Mouse (Mus musculus) cerebellum, postnatal 36 days (tissue): ENCODE measurements around the gene Gm28079.
"Not testable (repeated sequence)": the region's sequence is repeated elsewhere in the genome, so short reads cannot be mapped to it uniquely, and the experiment has no call there.

Experiments
- DNase-seq, 2 experiments: peaks; one replicate each; pipeline ENCODE4 v3.0.0; 2021 to 2022; ENCODE audit warnings: mixed read lengths in 2 of 2

Gene Gm28079

DNA sequence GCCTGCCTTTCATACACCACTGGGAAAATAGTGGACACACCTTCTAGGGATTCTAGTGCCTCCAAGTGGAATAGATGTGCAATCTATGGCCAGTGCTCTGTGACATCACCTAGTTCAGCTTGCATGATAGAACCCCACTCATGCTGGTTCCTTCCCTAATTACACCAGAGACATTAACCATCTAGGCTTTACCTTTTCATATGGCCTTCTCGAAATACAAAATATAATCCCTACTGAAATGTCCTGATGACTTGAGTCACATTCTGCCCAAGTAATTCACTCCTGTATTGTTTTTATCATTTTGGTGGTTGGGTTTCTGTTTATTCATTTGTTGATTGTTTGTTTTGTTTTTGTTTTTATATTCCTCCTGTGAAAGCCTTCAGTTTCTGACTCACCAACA lies at the start of gene Gm28079:
Gene Gm28079, minus strand, starts transcription at position 101 of the 400 bp plus-strand sequence.
- DNase-seq: not testable (repeated sequence)
